Mouse (Mus musculus): Measurements from ENCODE around the gene Ndufs2.
"Not testable (repeated sequence)": the region's sequence is repeated elsewhere in the genome, so short reads cannot be mapped to it uniquely, and the experiment has no call there.

The Ndufs2 gene

DNA sequence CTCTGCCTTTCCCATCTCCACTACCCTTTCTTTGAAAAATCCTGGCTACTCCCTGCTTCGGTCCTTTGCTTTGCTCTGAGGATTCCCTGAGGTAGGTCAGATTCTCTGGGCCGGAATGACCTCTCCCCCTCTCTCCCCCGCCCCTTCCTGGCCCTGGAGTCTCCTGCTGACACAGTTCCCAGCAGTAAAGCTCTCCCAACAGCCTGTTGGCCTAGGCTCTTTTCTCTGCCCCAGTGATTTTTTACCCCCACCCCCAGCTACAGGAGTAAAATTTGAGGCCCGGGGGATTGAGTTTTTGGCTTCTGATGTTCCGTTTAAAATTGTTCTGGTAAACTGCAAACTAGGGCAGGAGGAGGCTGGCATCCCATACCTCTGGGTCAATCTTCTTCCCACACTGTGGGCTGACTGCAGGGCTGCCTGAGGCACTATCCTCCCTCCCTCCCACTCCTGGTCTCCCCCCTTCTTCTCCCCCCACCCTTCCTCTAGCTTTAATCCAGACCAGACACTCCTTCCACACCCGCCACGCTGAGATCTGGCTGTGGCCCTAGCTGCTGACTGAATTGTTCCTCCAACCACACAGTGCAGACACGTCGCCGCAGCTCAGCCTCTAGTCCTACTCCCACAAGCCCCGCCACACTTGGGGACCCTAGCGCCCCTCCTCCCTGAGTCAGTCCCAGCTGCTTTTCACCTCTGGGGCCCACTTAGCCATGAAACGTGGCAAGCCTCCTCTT, 571 bp upstream of the Ndufs2 start:
- no peak for DNase-seq

GRCm38 (mm10) chr1:171249913-171250600, 1.1 kb downstream of the Ndufs2 start, which contains the start of gene Adamts4:
TSS of gene Adamts4 (plus strand) at chr1:171250421.
- DNase-seq, result peak in 1 of 2 experiments; percentile 30

GRCm38 (mm10) chr1:171248386-171249226, 2.6 kb downstream of the Ndufs2 start:
- DNase-seq, result no peak

DNA sequence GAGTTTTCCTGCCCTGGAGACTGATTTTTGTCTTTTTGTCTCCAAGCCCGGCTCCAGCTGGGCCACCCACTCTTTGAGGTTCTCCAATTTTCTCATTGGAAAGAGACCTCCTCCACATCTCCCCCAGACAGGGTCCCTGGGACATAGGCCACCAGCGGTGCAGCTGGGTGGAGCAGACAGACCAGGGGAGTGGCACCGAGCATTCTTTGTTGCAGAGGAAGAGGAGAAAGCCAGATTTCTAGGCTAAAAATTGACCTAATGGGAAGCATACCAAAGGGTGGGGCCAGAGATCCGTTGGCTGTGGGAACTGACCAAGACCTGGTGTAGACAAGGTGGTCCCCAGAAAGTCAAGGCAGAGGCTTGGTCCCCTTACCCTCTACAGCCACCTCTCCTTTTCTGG, 3.3 kb downstream of the Ndufs2 start:
- no peak for DNase-seq

- no peak for DNase-seq
Observed at GRCm38 (mm10) chr1:171247453-171247841, 3.7 kb downstream of the Ndufs2 start.

- peak; percentile 98 to 99 for DNase-seq
Observed at GRCm38 (mm10) chr1:171246709-171247452, 4.3 kb downstream of the Ndufs2 start.

- no peak for DNase-seq
Observed at GRCm38 (mm10) chr1:171245353-171245752, 5.8 kb downstream of the Ndufs2 start.

- not testable (repeated sequence) for DNase-seq
Observed at GRCm38 (mm10) chr1:171241952-171242351, 9.2 kb downstream of the Ndufs2 start.

GRCm38 (mm10) chr1:171240911-171241310, 10.3 kb downstream of the Ndufs2 start:
- no peak for DNase-seq

DNA sequence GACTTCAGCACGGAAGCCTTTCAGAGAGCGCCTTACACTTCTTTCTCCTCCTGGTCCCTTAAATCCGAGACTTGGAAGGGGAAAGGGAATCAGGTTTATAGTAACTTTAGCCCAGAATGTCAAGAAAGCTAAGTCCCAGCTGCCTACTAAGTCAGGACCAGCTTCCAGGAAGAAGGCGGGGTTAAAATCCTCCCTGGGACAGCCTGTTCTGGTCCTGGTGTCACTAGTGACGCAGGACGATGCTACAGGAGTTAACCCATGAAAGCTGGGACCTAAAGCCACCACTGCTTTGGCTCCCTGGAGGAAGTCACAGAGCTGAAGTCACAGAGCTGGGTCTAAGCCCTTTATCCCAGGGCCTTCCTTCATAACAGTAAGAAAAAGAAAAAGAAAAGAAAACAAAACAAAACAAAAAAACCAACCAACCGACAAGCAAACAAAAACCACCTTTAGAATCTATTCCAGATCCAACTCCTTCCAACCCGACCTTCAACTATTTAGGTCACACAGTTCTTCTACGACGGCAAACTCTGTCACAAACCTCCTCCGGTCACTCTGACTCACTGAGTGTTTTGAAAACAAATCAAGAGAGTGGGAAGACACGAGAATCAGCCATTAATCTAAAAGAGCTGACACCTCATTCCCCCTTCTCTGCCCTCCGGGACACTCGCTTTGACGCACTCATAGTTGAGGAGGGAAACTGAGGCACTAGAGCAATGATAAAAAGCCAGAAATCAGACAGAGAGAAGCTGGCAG, 11.0 kb downstream of the Ndufs2 start:
- no peak for DNase-seq

DNA sequence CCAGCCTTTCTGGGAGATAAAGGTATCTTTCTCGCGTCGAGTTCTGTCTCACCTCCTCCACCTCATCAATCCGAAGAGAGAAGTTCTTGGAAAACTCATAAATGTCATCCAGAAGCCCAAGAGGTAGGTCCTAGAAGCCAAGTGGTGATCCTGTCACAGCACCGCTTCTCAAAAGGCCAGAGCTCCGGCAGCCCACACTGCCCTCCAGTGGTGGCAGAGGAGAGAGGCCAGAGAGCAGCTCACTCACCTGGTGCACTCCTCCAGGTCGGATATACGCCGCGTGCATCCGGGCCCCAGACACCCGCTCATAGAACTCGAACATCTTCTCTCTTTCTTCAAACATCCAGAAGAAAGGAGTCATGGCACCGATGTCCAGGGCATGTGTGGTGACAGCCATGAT, 12.7 kb downstream of the Ndufs2 start:
- DNase-seq, result peak; percentile 49 to 61

GRCm38 (mm10) chr1:171237438-171237837, 13.8 kb downstream of the Ndufs2 start:
- no peak for DNase-seq

DNA sequence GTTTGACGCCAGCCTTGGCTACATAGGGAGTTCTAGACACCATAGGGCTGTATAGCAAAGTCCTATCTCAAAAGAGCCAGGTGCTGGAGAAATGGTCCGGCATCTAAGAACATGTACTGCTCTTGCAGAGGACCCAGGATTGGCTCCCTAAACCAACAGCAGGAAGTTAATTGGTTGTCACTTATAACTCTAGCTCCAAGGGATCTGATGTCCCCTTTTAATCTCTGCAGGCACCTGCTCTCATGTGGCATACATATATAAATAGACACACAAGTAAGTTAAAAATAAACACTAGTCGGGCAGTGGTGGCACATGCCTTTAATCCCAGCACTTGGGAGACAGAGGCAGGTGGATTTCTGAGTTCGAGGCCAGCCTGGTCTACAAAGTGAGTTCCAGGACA, 15.4 kb downstream of the Ndufs2 start:
- no peak for DNase-seq

DNA sequence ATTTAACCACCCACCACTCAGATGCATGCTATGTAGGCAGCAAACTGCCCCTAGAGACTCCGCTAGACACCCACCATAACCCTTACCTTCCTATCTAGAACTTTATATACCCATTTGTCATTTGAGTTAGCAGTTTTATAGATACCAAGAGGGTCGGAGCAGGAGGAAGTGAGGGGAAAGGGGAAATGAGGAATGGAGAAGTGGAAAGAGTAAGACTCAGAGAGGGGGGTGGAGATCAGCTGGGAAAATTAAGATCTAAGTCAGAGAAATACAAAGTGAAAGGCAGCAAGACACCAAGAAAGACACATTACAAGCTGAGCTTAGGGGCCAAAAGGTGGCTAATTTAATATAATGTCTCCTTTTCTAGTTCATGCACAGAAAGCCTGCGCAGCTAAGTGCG, 16.6 kb downstream of the Ndufs2 start:
- no peak for DNase-seq

DNA sequence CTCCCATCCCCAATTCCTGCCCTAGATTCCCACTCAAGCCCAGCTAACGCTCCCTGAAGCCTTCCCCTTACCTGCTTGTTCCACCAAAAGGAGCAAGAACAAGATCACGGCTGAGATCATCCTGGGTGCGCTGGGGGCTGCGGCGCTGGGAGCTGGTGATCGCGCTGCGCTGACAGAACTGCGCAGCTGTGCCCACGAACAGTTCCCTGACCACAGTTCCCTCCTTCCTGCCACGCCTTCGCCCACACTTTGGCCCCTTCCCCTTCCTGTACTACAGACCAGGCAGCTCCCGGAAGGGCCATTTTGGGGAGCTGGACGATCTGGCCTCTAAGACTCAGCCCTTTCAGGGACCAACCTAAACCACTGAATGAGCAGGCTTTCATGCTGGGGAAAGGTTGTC, 17.1 kb downstream of the Ndufs2 start, which contains the start of gene Fcer1g:
Fcer1g (minus strand) TSS at position 240 of the 400 bp plus-strand sequence.
- DNase-seq, result no peak

DNA sequence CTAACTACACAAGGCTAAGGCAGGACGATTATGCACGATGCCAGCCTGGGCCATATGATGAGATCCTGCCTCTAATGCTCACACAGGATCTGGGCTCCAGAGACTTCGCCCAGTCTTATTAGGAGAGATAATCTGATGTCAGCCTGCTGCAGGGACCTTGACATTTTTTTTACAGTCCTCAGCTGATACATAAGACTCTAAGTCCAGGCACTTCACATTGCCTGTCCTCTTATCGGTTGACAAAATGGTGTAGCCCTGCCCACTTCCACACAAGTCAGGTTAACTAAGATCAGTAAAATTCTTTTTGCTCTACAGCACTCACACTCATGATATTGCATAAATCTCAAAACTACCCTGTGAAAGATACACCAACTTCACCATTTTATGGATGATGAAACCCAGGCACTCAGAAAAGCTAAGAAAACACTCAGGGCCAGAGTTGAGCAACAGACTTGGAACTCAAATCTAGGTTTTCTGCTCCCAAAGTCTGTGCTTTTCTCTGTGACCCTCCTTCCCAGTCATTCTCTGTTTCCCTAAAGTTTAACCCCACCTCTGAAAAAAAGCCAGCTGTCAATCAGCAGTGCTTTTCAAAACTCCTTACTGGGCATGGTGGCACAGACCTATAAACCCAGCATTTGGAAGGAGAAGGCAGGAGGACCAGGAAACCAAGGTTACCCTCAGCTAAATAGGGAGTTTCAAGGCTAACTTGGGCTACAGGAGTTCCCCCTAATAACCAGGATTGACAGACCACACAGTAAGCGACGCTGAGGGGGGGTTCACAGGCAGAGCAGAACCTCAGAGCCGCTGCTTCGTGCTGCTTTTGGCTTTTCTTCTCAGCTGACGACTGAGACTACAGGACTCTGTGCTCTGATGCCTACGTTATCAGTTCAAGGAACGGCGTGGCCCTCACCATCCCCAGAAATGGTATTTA, 18.1 kb downstream of the Ndufs2 start:
- no peak for DNase-seq

DNA sequence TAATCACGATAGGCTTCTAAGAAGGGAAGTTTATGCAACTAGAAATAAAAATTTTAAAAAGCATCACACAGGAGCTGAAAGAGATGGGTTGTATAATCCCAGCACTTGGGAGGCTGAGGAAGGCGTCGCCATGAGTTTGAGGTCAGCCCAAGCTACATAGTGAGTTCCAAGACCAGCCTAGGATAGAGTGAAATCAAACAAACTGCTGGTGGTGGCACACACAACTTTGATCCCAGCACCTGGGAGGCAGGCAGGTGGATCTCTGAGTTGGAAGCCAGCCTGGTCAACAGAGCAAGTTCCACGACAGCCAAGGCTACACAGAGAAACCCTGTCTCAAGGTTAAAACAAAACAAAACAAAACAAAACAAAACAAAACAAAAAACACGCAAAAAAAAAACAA, 18.8 kb downstream of the Ndufs2 start:
- no peak for DNase-seq

DNA sequence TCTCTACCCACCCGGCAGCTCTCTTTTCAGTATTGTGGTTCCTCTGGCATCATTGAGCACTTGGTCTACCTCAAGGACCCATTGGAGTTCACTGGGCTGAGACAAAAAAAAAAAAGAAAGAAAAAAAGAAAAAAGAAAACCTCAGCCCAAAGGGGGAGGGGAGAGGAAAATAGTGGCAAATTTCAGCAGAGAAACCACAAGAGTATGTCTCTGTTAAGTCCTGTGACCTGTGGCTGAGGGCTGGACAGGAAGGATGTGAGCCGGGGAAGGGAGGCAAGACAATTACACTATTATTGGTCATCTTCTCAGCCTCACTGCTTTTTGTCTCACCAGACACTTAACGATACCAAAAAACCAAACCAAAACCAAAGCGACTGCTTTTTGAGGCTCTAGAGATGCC, 19.3 kb downstream of the Ndufs2 start:
- DNase-seq, result no peak

DNA sequence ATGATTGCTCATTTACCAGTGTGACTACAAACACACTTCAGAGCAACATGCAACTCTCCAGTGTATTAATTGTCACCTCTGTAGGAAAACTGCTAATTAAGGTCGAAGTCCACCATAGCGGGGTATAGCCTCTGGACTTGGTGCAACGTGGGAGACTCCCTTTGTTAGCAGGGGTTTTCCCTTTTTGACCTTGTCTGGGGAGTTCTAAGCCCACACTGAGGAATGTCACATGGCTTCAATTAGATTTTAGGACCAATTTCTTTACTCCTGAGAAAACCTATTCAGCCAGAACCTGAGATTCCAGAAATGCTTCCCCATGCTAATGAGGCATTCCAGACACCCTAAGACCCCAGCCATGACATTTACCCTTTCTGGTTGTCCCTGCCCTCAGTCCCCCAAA, 21.0 kb downstream of the Ndufs2 start:
- no peak for DNase-seq

DNA sequence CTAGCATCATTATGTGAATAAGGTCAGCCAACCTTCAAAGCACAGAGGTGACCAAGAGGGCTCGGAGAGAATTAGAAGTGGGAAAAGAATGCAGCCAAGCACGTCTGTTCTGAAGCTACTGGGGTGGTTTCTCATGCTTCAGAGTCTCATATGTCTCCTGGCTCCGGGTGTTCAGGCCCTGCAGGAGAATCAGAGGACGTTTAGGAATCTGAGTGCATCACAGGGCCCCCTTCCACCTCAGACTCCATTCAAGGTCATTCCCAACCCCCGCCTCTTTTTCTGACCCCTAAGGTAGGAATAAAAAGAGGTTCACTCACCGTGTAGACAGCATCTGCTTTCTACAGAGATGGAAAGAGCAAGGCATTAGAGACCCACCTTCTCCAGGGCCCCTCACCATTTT, 21.4 kb downstream of the Ndufs2 start:
- no peak for DNase-seq

GRCm38 (mm10) chr1:171227879-171228278, 23.3 kb downstream of the Ndufs2 start:
- DNase-seq, result no peak
